ENCODE assay signal across 17 mouse cellular contexts in genomic region chr8:61340283-61340984, GRCm38 (mm10).
DNase-seq lines count a peak whose midpoint lies in the region; ATAC-seq and TF ChIP-seq lines count a peak whose summit lies in the region.
"Had no signal": no experiment of that assay in that cellular context is flagged by ENCODE, and none has a peak within 500 bp of the region (broad histone marks: within the 10 kb centered on the region; RNA-seq: fewer than 3 reads in every experiment).

No protein-coding gene starts in this region.

- H3K36me3 ChIP-seq in kidney, adult 2 months (ENCODE audit: control insufficient read depth, insufficient read depth, low read length): no peaks in the 10 kb centered on the region; the same call in 1 of the 2 replicates
- no peaks in the 10 kb centered on the region for H3K36me3 ChIP-seq in midbrain, embryonic 11.5 days (ENCODE audit: control insufficient read depth, insufficient read depth, low read length)
- H3K36me3 ChIP-seq in midbrain, embryonic 14.5 days (ENCODE audit: control insufficient read depth, insufficient read depth, low read length): no peaks in the 10 kb centered on the region
- H3K36me3 ChIP-seq in hindbrain, postnatal 0 days (ENCODE audit: insufficient read depth, low read length): no peaks in the 10 kb centered on the region
- no peaks in the 10 kb centered on the region for H3K36me3 ChIP-seq in neural tube, embryonic 15.5 days
- no peaks in the 10 kb centered on the region; the same call in 1 of the 2 replicates for H3K36me3 ChIP-seq in heart, embryonic 10.5 days

- no peak for TF ChIP-seq CTCF in kidney, adult 2 months (conservative IDR thresholded peaks at IDR 0.05; ENCODE audit: insufficient read depth, insufficient read length, low read depth, low read length)
- TF ChIP-seq CTCF in hindbrain, postnatal 0 days (IDR thresholded peaks at IDR 0.05; ENCODE audit: low read depth): no peak

- no peak overlapping the region for H3K27ac ChIP-seq in kidney, adult 2 months (ENCODE audit: insufficient read depth, low read depth, low read length)
- no peak overlapping the region for H3K27ac ChIP-seq in midbrain, embryonic 11.5 days (ENCODE audit: low read depth, low read length)
- H3K27ac ChIP-seq in midbrain, embryonic 14.5 days (replicated peaks; ENCODE audit: low read depth, low read length): no peak overlapping the region; the same call in 1 of the 2 replicates
- H3K27ac ChIP-seq in hindbrain, postnatal 0 days: peak overlapping the region; percentile 60; the same call in 1 of the 2 replicates
- 0 out of 2 replicates have a peak overlapping the region, but pooled peaks have one; percentile 18 for H3K27ac ChIP-seq in neural tube, embryonic 15.5 days (replicated peaks)
- H3K27ac ChIP-seq in heart, embryonic 10.5 days: no peak overlapping the region
- H3K27ac ChIP-seq: heart, embryonic 13.5 days; liver, embryonic 13.5 days had no signal

- H3K9ac ChIP-seq in midbrain, embryonic 11.5 days (ENCODE audit: low read length): no peak overlapping the region
- no peak overlapping the region for H3K9ac ChIP-seq in midbrain, embryonic 14.5 days (replicated peaks; ENCODE audit: low read length)
- H3K9ac ChIP-seq in hindbrain, postnatal 0 days (replicated peaks; ENCODE audit: low read length): no peak overlapping the region
- H3K9ac ChIP-seq in neural tube, embryonic 15.5 days (replicated peaks): no peak overlapping the region
- H3K9ac ChIP-seq: heart, embryonic 13.5 days; liver, embryonic 13.5 days had no signal

- no peak for ATAC-seq in midbrain, embryonic 11.5 days (ENCODE audit: low FRiP score)
- ATAC-seq in midbrain, embryonic 14.5 days (ENCODE audit: low FRiP score, low TSS enrichment): no peak; the same call in 1 of the 2 replicates
- ATAC-seq in hindbrain, postnatal 0 days: peak; percentile 53; the same call in 1 of the 2 replicates
- ATAC-seq in neural tube, embryonic 15.5 days (ENCODE audit: low FRiP score): peak; percentile 71
- ATAC-seq: forebrain, embryonic 16.5 days had no signal

- no peaks in the 10 kb centered on the region for H3K27me3 ChIP-seq in kidney, adult 2 months (replicated peaks; ENCODE audit: control insufficient read depth, insufficient read depth, low read length)
- H3K27me3 ChIP-seq in midbrain, embryonic 11.5 days (ENCODE audit: control insufficient read depth, insufficient read depth, low read length): no peaks in the 10 kb centered on the region
- H3K27me3 ChIP-seq in midbrain, embryonic 14.5 days (ENCODE audit: control insufficient read depth, insufficient read depth, low read length): no peaks in the 10 kb centered on the region
- no peaks in the 10 kb centered on the region for H3K27me3 ChIP-seq in hindbrain, postnatal 0 days (ENCODE audit: insufficient read depth, low read length)
- H3K27me3 ChIP-seq in neural tube, embryonic 15.5 days (replicated peaks): no peaks in the 10 kb centered on the region
- H3K27me3 ChIP-seq in heart, embryonic 10.5 days (ENCODE audit: insufficient read depth, poor library complexity, severe bottlenecking): no peaks in the 10 kb centered on the region
- H3K27me3 ChIP-seq: heart, embryonic 13.5 days; liver, embryonic 13.5 days had no signal

- WGBS in kidney, adult 2 months: 63% methylated on average over 17 of the region's 17 CpGs
- 93% methylated on average over 17 of the region's 17 CpGs for WGBS in midbrain, embryonic 11.5 days
- 84% methylated on average over 17 of the region's 17 CpGs for WGBS in midbrain, embryonic 14.5 days
- 74% methylated on average over 17 of the region's 17 CpGs for WGBS in hindbrain, postnatal 0 days
- 41% methylated on average over 17 of the region's 17 CpGs for WGBS in neural tube, embryonic 15.5 days
- WGBS in heart, embryonic 10.5 days: 90% methylated on average over 17 of the region's 17 CpGs

- no peaks in the 10 kb centered on the region for H3K9me3 ChIP-seq in midbrain, embryonic 11.5 days (ENCODE audit: control insufficient read depth, low read length)
- H3K9me3 ChIP-seq in midbrain, embryonic 14.5 days (ENCODE audit: control insufficient read depth, low read length): no peaks in the 10 kb centered on the region
- H3K9me3 ChIP-seq in hindbrain, postnatal 0 days (ENCODE audit: low read length): no peaks in the 10 kb centered on the region
- H3K9me3 ChIP-seq in neural tube, embryonic 15.5 days (replicated peaks): no peaks in the 10 kb centered on the region
- no peaks in the 10 kb centered on the region for H3K9me3 ChIP-seq in heart, embryonic 10.5 days
- H3K9me3 ChIP-seq: heart, embryonic 13.5 days; liver, embryonic 13.5 days had no signal

- no peak overlapping the region for H3K4me3 ChIP-seq in kidney, adult 2 months (ENCODE audit: insufficient read depth, low read depth, low read length)
- no peak overlapping the region for H3K4me3 ChIP-seq in midbrain, embryonic 11.5 days (ENCODE audit: low read depth, low read length)
- no peak overlapping the region for H3K4me3 ChIP-seq in midbrain, embryonic 14.5 days (replicated peaks; ENCODE audit: low read depth, low read length)
- no peak overlapping the region for H3K4me3 ChIP-seq in hindbrain, postnatal 0 days (ENCODE audit: low read length)
- no peak overlapping the region for H3K4me3 ChIP-seq in neural tube, embryonic 15.5 days (replicated peaks)
- no peak overlapping the region for H3K4me3 ChIP-seq in heart, embryonic 10.5 days
- H3K4me3 ChIP-seq: heart, embryonic 13.5 days; liver, embryonic 13.5 days had no signal

- DNase-seq in kidney, adult 2 months: peak; percentile 39
- no peak for DNase-seq in kidney, postnatal 10 days
- DNase-seq in midbrain, embryonic 11.5 days (ENCODE audit: low spot score, missing footprints): peak; percentile 77
- DNase-seq in midbrain, embryonic 14.5 days: no peak
- no peak for DNase-seq in hindbrain, postnatal 0 days (ENCODE audit: low spot score)
- DNase-seq in layer of hippocampus, postnatal 14 days (ENCODE audit: low spot score in 2 of 2): no peak
- DNase-seq in heart, embryonic 10.5 days (ENCODE audit: low spot score): no peak
- DNase-seq: adrenal gland, postnatal 10 days; cerebellum, adult 2 months; gastrocnemius, postnatal 36 days; heart, postnatal 4 days; kidney, adult 18-20 months; liver, embryonic 13.5 days; lung, postnatal 14 days had no signal

- no peak for TF ChIP-seq POLR2A in kidney, adult 2 months (IDR thresholded peaks at IDR 0.05; ENCODE audit: low read depth, low read length)

- H3K4me2 ChIP-seq in midbrain, embryonic 11.5 days: no peak overlapping the region
- H3K4me2 ChIP-seq in midbrain, embryonic 14.5 days (ENCODE audit: low read length): no peak overlapping the region; the same call in 1 of the 2 replicates
- H3K4me2 ChIP-seq in hindbrain, postnatal 0 days (ENCODE audit: low read depth, low read length): peak overlapping the region; percentile 25; the same call in 1 of the 2 replicates
- H3K4me2 ChIP-seq in neural tube, embryonic 15.5 days: peak overlapping the region; percentile 38
- H3K4me2 ChIP-seq: heart, embryonic 13.5 days; liver, embryonic 13.5 days had no signal

- peaks cover 21% of the 10 kb centered on the region for H3K4me1 ChIP-seq in kidney, adult 2 months (ENCODE audit: control insufficient read depth, insufficient read depth, low read length)
- peaks cover 4% of the 10 kb centered on the region; the same call in 1 of the 2 replicates for H3K4me1 ChIP-seq in midbrain, embryonic 11.5 days (ENCODE audit: control insufficient read depth, insufficient read depth, low read length)
- H3K4me1 ChIP-seq in midbrain, embryonic 14.5 days (ENCODE audit: control insufficient read depth, insufficient read depth, low read length): 0 out of 2 replicates have a peak, but pooled peaks cover 5% of the 10 kb centered on the region
- no peaks in the 10 kb centered on the region for H3K4me1 ChIP-seq in hindbrain, postnatal 0 days (ENCODE audit: insufficient read depth, low read length)
- H3K4me1 ChIP-seq in neural tube, embryonic 15.5 days: peaks cover 16% of the 10 kb centered on the region
- peaks cover 24% of the 10 kb centered on the region for H3K4me1 ChIP-seq in heart, embryonic 10.5 days
- H3K4me1 ChIP-seq: liver, embryonic 13.5 days had no signal

Comparison
In these comparisons a context has a peak if more than half of its experiments do, and no peak if none do; other contexts are left out.
1. DNase-seq: peak in kidney, adult 2 months (single experiment) and midbrain, embryonic 11.5 days (single experiment); none in kidney, postnatal 10 days (single experiment), midbrain, embryonic 14.5 days (single experiment), hindbrain, postnatal 0 days (single experiment), layer of hippocampus, postnatal 14 days (0 of 2) and heart, embryonic 10.5 days (single experiment).
2. H3K27ac ChIP-seq: peak in hindbrain, postnatal 0 days (single experiment) and neural tube, embryonic 15.5 days (single experiment); none in kidney, adult 2 months (single experiment), midbrain, embryonic 11.5 days (single experiment), midbrain, embryonic 14.5 days (single experiment) and heart, embryonic 10.5 days (single experiment).
3. ATAC-seq: peak in hindbrain, postnatal 0 days (single experiment) and neural tube, embryonic 15.5 days (single experiment); none in midbrain, embryonic 11.5 days (single experiment) and midbrain, embryonic 14.5 days (single experiment).
4. H3K4me2 ChIP-seq: peak in hindbrain, postnatal 0 days (single experiment) and neural tube, embryonic 15.5 days (single experiment); none in midbrain, embryonic 11.5 days (single experiment) and midbrain, embryonic 14.5 days (single experiment).